Mouse (Mus musculus) forebrain, embryonic 14.5 days (tissue): Measurements from ENCODE around the gene Phf14. TPM values are rescaled to one million over a fixed set of nuclear protein-coding genes. Genes with fewer than 3 reads are reported as not detected.

Source experiments
- ATAC-seq: fragments of 200-750 bp; cut with Nextera tagmentation; 2 replicates; pipeline ENCODE4 v1.8.0; 2017; ENCODE audit warnings: mild to moderate bottlenecking, moderate library complexity
- DNase-seq: peaks from one replicate; pipeline ENCODE4 v3.0.0-alpha.2; 2015; ENCODE audit warnings: low spot score
- H3K27ac ChIP-seq: fragments of 300-500 bp; sonication (generic); 2 replicates; pipeline ENCODE4 v1.5.1; 2014; ENCODE audit warnings: low read depth, mild to moderate bottlenecking, control low read depth, low read length, moderate library complexity
- H3K27me3 ChIP-seq: fragments of 300-500 bp; sonication (generic); replicated peaks from 2 replicates; pipeline ENCODE4 v1.6.1; 2014; ENCODE audit warnings: low read length, control low read depth, mixed read lengths; ENCODE audit not compliant: control insufficient read depth, insufficient read depth
- H3K36me3 ChIP-seq: fragments of 300-500 bp; sonication (generic); 2 replicates; pipeline ENCODE4 v1.6.1; 2014; ENCODE audit warnings: low read length, control low read depth; ENCODE audit not compliant: control insufficient read depth, insufficient read depth
- H3K4me1 ChIP-seq: fragments of 300-500 bp; sonication (generic); 2 replicates; pipeline ENCODE4 v1.6.1; 2014; ENCODE audit warnings: antibody characterized with exemption, low read length, control low read depth; ENCODE audit not compliant: control insufficient read depth, insufficient read depth
- H3K4me2 ChIP-seq: fragments of 300-500 bp; sonication (generic); 2 replicates; pipeline ENCODE4 v1.6.1; 2014; ENCODE audit warnings: mild to moderate bottlenecking, control low read depth, low read length
- H3K4me3 ChIP-seq: fragments of 300-500 bp; sonication (generic); 2 replicates; pipeline ENCODE4 v1.5.1; 2014; ENCODE audit warnings: low read depth, low read length, control low read depth
- H3K9ac ChIP-seq: fragments of 300-500 bp; sonication (generic); 2 replicates; pipeline ENCODE4 v1.6.1; 2014; ENCODE audit warnings: mild to moderate bottlenecking, low read length, control low read depth, moderate library complexity
- H3K9me3 ChIP-seq: fragments of 300-500 bp; sonication (generic); replicated peaks from 2 replicates; pipeline ENCODE4 v1.6.1; 2016; ENCODE audit warnings: low read length, control low read depth, mixed read lengths; ENCODE audit not compliant: control insufficient read depth
- WGBS: fragments of 180-500 bp; shearing (Covaris S2); extraction: QIAGEN DNeasy Blood & Tissue Kit; methylation state at CpG from one replicate; pipeline ENCODE4 v1.1.7; 2014; 5-methylcytosine and 5-hydroxymethylcytosine counted together
- polyA plus RNA-seq: library from polyadenylated mRNA; unstranded; fragments of >200 nt; fragmentation: Nextera tagmentation; extraction: Ambion mirVana; gene quantifications from 2 replicates; pipeline ENCODE4 v1.2.1, GENCODE M21; 2014

Gene Phf14
- polyA plus RNA-seq, 1 experiment from 2014 or later: 89.2 TPM

- WGBS: 92% methylated on average over 1 of the region's 1 CpGs
- H3K36me3 ChIP-seq: peaks cover 14% of the 10 kb centered on the region; the same call in 1 of the 2 replicates
- ATAC-seq (no peak), DNase-seq (no peak)
- H3K4me3 ChIP-seq: no peak overlapping the region
- H3K9ac ChIP-seq: no peak overlapping the region
- no peaks in the 10 kb centered on the region for H3K4me1 ChIP-seq
- no peaks in the 10 kb centered on the region for H3K27me3 ChIP-seq
- no peak overlapping the region for H3K4me2 ChIP-seq
- no peak overlapping the region for H3K27ac ChIP-seq
- no peaks in the 10 kb centered on the region for H3K9me3 ChIP-seq
These were observed 98.4 kb downstream of the Phf14 start for GRCm38 (mm10) chr6:12006001-12006400.

GRCm38 (mm10) chr6:12012103-12012502, 104.5 kb downstream of the Phf14 start:
- no peak for DNase-seq
- Histone ChIP-seq H3K27me3 (no peaks in the 10 kb centered on the region), H3K36me3 (0 out of 2 replicates have a peak, but pooled peaks cover 5% of the 10 kb centered on the region), H3K4me1 (no peaks in the 10 kb centered on the region), H3K27ac (no peak overlapping the region), H3K9me3 (no peaks in the 10 kb centered on the region), H3K4me2 (no peak overlapping the region), H3K4me3 (no peak overlapping the region), H3K9ac (no peak overlapping the region)
- 90% methylated on average over 5 of the region's 5 CpGs for WGBS
- no peak for ATAC-seq

DNA sequence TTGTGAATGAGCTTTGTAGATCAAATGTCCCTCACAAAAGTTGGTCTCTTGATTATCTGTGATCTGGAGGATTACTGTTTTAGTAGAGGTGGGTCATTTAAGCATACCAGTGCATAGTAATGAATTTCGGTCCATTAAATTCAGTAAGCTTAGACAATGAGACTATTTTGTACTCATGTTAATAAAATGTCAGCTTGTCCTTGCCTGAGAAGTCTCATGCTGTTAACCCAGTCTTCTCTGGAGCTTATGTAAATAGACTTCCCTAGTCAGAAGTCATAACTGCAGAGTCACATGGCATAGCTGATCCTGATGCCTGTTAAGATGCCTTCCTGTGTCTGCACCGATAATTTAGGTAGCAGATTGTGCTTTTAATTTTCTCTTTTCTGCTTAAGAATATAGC, 106.4 kb downstream of the Phf14 start:
- Histone ChIP-seq H3K27ac (no peak overlapping the region), H3K36me3 (no peaks in the 10 kb centered on the region), H3K27me3 (no peaks in the 10 kb centered on the region), H3K4me2 (no peak overlapping the region), H3K4me3 (no peak overlapping the region), H3K9ac (no peak overlapping the region), H3K9me3 (no peaks in the 10 kb centered on the region), H3K4me1 (no peaks in the 10 kb centered on the region)
- peak; percentile 63; the same call in 1 of the 2 replicates for ATAC-seq
- 10% methylated on average over 2 of the region's 2 CpGs for WGBS
- DNase-seq: peak; percentile 19

- Histone ChIP-seq H3K4me2 (no peak overlapping the region), H3K36me3 (no peaks in the 10 kb centered on the region), H3K4me1 (no peaks in the 10 kb centered on the region), H3K4me3 (no peak overlapping the region), H3K9me3 (no peaks in the 10 kb centered on the region), H3K27ac (no peak overlapping the region), H3K27me3 (no peaks in the 10 kb centered on the region), H3K9ac (no peak overlapping the region)
- DNase-seq (no peak), ATAC-seq (no peak)
- WGBS: 75% methylated on average over 2 of the region's 2 CpGs
These were observed 107.1 kb downstream of the Phf14 start for GRCm38 (mm10) chr6:12014733-12015132.

- Histone ChIP-seq H3K9me3 (no peaks in the 10 kb centered on the region), H3K4me1 (no peaks in the 10 kb centered on the region), H3K36me3 (0 out of 2 replicates have a peak, but pooled peaks cover 9% of the 10 kb centered on the region), H3K27me3 (no peaks in the 10 kb centered on the region), H3K4me2 (no peak overlapping the region), H3K4me3 (no peak overlapping the region), H3K27ac (no peak overlapping the region), H3K9ac (no peak overlapping the region)
- ATAC-seq: no peak
- DNase-seq: no peak
- WGBS: 74% methylated on average over 1 of the region's 1 CpGs
These were observed 112.1 kb downstream of the Phf14 start for GRCm38 (mm10) chr6:12019736-12020135.

DNA sequence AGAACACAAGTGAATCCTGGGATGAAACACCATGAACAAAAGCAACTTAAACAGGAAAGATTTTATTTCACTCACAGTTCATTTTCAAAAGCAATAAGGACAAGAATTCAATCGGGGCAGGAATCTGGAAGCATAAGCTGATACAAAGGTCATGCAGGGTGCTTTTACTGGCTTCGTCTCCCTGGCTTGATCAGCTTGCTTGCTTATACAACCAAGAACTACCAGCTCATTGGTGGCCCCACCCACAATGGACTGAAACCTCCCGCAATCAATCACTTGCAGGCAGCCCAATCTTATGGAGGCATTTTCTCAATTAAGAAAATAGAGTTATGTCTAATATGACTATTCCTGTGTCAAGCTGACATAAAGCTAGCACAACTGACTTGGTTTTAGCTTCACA, 112.5 kb downstream of the Phf14 start:
- Histone ChIP-seq H3K36me3 (0 out of 2 replicates have a peak, but pooled peaks cover 9% of the 10 kb centered on the region), H3K9me3 (no peaks in the 10 kb centered on the region), H3K4me2 (no peak overlapping the region), H3K27ac (no peak overlapping the region), H3K4me1 (no peaks in the 10 kb centered on the region), H3K9ac (no peak overlapping the region), H3K4me3 (no peak overlapping the region), H3K27me3 (no peaks in the 10 kb centered on the region)
- DNase-seq (no peak), ATAC-seq (no peak)
- WGBS: 91% methylated on average over 3 of the region's 3 CpGs

DNA sequence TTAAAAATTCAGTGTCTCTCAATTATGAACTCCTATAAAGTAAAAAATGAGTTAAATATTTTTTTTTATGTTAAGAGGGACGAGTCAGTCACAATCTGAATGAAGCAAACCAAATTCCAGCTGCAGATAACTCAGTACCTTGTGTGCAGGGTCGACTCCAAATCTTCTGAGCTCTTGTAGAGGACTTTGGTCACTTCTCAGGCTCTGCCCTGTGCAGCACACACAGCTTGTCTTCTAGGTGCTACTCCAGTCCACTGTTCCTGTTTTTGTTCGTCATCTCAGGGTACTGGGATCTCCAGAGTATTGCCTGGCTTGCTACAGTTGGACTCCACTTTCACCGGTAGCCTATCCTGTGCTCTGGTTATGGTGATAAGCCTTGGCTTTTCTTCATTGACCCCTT, 113.1 kb downstream of the Phf14 start:
- WGBS: 91% methylated on average over 4 of the region's 4 CpGs
- ATAC-seq (no peak), DNase-seq (no peak)
- Histone ChIP-seq H3K27ac (no peak overlapping the region), H3K36me3 (0 out of 2 replicates have a peak, but pooled peaks cover 9% of the 10 kb centered on the region), H3K4me1 (no peaks in the 10 kb centered on the region), H3K27me3 (no peaks in the 10 kb centered on the region), H3K9me3 (no peaks in the 10 kb centered on the region), H3K4me2 (no peak overlapping the region), H3K9ac (no peak overlapping the region), H3K4me3 (no peak overlapping the region)

DNA sequence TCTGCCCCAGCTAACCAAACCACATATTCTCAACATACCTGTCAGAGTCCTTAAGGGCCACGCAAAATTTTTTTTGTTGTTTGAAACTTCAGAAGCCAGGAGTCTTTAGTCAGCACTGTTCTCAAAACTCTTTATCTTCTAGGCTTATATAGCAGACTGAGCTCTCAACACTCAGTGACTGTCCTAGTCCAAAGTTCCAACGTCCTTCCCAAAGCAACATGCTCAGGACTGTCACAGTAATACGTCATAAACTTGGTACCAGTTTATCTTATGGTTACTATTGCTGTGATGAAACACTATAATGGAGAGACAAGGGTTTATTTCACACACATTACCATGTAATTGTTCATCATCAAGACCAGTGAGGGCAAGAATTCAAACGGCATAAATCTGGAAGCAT, 113.9 kb downstream of the Phf14 start:
- DNase-seq (no peak), ATAC-seq (no peak)
- 0 out of 2 replicates have a peak, but pooled peaks cover 9% of the 10 kb centered on the region for H3K36me3 ChIP-seq
- no peak overlapping the region for H3K9ac ChIP-seq
- H3K4me2 ChIP-seq: no peak overlapping the region
- 90% methylated on average over 4 of the region's 4 CpGs for WGBS
- H3K4me3 ChIP-seq: no peak overlapping the region
- no peaks in the 10 kb centered on the region for H3K9me3 ChIP-seq
- H3K27ac ChIP-seq: no peak overlapping the region
- H3K4me1 ChIP-seq: no peaks in the 10 kb centered on the region
- H3K27me3 ChIP-seq: no peaks in the 10 kb centered on the region

GRCm38 (mm10) chr6:12023395-12023794, 115.8 kb downstream of the Phf14 start:
- no peak overlapping the region for H3K27ac ChIP-seq
- no peak overlapping the region for H3K4me3 ChIP-seq
- no peak overlapping the region for H3K4me2 ChIP-seq
- WGBS: 98% methylated on average over 2 of the region's 2 CpGs
- 0 out of 2 replicates have a peak, but pooled peaks cover 9% of the 10 kb centered on the region for H3K36me3 ChIP-seq
- ATAC-seq: no peak
- DNase-seq: no peak
- H3K4me1 ChIP-seq: no peaks in the 10 kb centered on the region
- no peaks in the 10 kb centered on the region for H3K9me3 ChIP-seq
- no peak overlapping the region for H3K9ac ChIP-seq
- no peaks in the 10 kb centered on the region for H3K27me3 ChIP-seq
